Mouse (Mus musculus) liver, postnatal 0 days (tissue): ENCODE data around the gene Nfasc.

ENCODE experiments used
- CTCF ChIP-seq: sonication (generic); IDR thresholded peaks from 2 replicates; pipeline ENCODE4 v1.5.1; 2016; ENCODE audit warnings: antibody characterized with exemption, low read depth
- EP300 ChIP-seq: IDR thresholded peaks from 2 replicates; pipeline ENCODE4 v1.6.1; 2016; ENCODE audit warnings: antibody characterized with exemption, low read depth, mild to moderate bottlenecking

- TF ChIP-seq CTCF (no peak), EP300 (no peak)
These were observed 7.8 kb upstream of the Nfasc start for GRCm38 (mm10) chr1:132749217-132749884.
